Mouse (Mus musculus): ENCODE data around the gene Dda1.
A peak's percentile ranks its signal among the peaks of the same experiment; 100 is the strongest.

DNA sequence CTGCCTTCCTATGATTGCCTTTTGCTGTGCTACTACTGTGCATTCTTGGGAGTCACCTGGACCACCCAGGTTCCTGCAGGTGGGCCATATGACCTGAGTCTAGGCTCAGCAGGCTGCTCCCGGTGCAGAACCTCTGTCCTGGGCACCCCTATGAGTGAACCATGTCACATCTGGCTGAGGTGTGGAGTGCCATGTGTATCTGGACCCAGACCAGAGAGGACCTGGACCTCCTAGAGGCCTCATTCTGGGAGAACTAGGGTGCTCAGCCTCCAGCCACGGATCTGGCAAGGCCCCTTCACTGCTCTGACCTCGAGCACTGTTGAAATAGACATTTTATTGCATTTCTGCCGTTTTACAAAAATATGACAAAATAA, 6.7 kb downstream of the Dda1 start:
- TF ChIP-seq CTCF (IDR thresholded peaks at IDR 0.05; ENCODE audit: borderline replicate concordance, insufficient read depth, low read depth, low read length): no peak
- TF ChIP-seq POLR2A (IDR thresholded peaks at IDR 0.05; ENCODE audit: borderline replicate concordance, insufficient read depth, low read length): peak; percentile 4; the same call in 1 of the 2 replicates
